Mouse (Mus musculus): ENCODE data around the gene Schip1.
A peak's percentile ranks its signal among the peaks of the same experiment; 100 is the strongest.

Gene Schip1

GRCm38 (mm10) chr3:68604467-68604866, 539.9 kb downstream of the Schip1 start:
- no peak for ATAC-seq (ENCODE audit: insufficient number of reproducible peaks, low FRiP score, low TSS enrichment)

GRCm38 (mm10) chr3:68604962-68605361, 540.4 kb downstream of the Schip1 start:
- peak; percentile 60; the same call in 1 of the 2 replicates for ATAC-seq (ENCODE audit: insufficient number of reproducible peaks, low FRiP score, low TSS enrichment)

GRCm38 (mm10) chr3:68605942-68606603, 541.5 kb downstream of the Schip1 start:
- ATAC-seq (ENCODE audit: insufficient number of reproducible peaks, low FRiP score, low TSS enrichment) = no peak

- no peak for ATAC-seq (ENCODE audit: insufficient number of reproducible peaks, low FRiP score, low TSS enrichment)
Measured at GRCm38 (mm10) chr3:68606730-68607129, 542.1 kb downstream of the Schip1 start.

GRCm38 (mm10) chr3:68607336-68607735, 542.7 kb downstream of the Schip1 start:
- ATAC-seq (ENCODE audit: insufficient number of reproducible peaks, low FRiP score, low TSS enrichment) = no peak

- peak; percentile 57 for ATAC-seq (ENCODE audit: insufficient number of reproducible peaks, low FRiP score, low TSS enrichment)
Measured at GRCm38 (mm10) chr3:68608848-68609497, 544.4 kb downstream of the Schip1 start.

GRCm38 (mm10) chr3:68610011-68610410, 545.4 kb downstream of the Schip1 start:
- ATAC-seq (ENCODE audit: insufficient number of reproducible peaks, low FRiP score, low TSS enrichment) = no peak

GRCm38 (mm10) chr3:68610598-68611261, 546.1 kb downstream of the Schip1 start:
- no peak for ATAC-seq (ENCODE audit: insufficient number of reproducible peaks, low FRiP score, low TSS enrichment)

- peak; percentile 41 for ATAC-seq (ENCODE audit: insufficient number of reproducible peaks, low FRiP score, low TSS enrichment)
Measured at GRCm38 (mm10) chr3:68615042-68615810, 550.6 kb downstream of the Schip1 start.

- no peak for ATAC-seq (ENCODE audit: insufficient number of reproducible peaks, low FRiP score, low TSS enrichment)
Measured at GRCm38 (mm10) chr3:68616363-68616762, 551.8 kb downstream of the Schip1 start.

- ATAC-seq (ENCODE audit: insufficient number of reproducible peaks, low FRiP score, low TSS enrichment) = no peak
Measured at GRCm38 (mm10) chr3:68617708-68618107, 553.1 kb downstream of the Schip1 start.

GRCm38 (mm10) chr3:68619097-68619496, 554.5 kb downstream of the Schip1 start:
- no peak for ATAC-seq (ENCODE audit: insufficient number of reproducible peaks, low FRiP score, low TSS enrichment)

- ATAC-seq (ENCODE audit: insufficient number of reproducible peaks, low FRiP score, low TSS enrichment) = no peak
Measured at GRCm38 (mm10) chr3:68621971-68622370, 557.4 kb downstream of the Schip1 start.

GRCm38 (mm10) chr3:68623036-68623435, 558.4 kb downstream of the Schip1 start:
- ATAC-seq (ENCODE audit: insufficient number of reproducible peaks, low FRiP score, low TSS enrichment) = no peak

GRCm38 (mm10) chr3:68624471-68624870, 559.9 kb downstream of the Schip1 start:
- no peak for ATAC-seq (ENCODE audit: insufficient number of reproducible peaks, low FRiP score, low TSS enrichment)

- no peak for ATAC-seq (ENCODE audit: insufficient number of reproducible peaks, low FRiP score, low TSS enrichment)
Measured at GRCm38 (mm10) chr3:68630261-68630660, 565.7 kb downstream of the Schip1 start.

GRCm38 (mm10) chr3:68630821-68631220, 566.2 kb downstream of the Schip1 start:
- no peak for ATAC-seq (ENCODE audit: insufficient number of reproducible peaks, low FRiP score, low TSS enrichment)

GRCm38 (mm10) chr3:68632714-68633113, 568.1 kb downstream of the Schip1 start:
- no peak for ATAC-seq (ENCODE audit: insufficient number of reproducible peaks, low FRiP score, low TSS enrichment)

GRCm38 (mm10) chr3:68633577-68633976, 569.0 kb downstream of the Schip1 start:
- ATAC-seq (ENCODE audit: insufficient number of reproducible peaks, low FRiP score, low TSS enrichment) = no peak

- ATAC-seq (ENCODE audit: insufficient number of reproducible peaks, low FRiP score, low TSS enrichment) = no peak
Measured at GRCm38 (mm10) chr3:68637960-68638359, 573.4 kb downstream of the Schip1 start.

GRCm38 (mm10) chr3:68638703-68639102, 574.1 kb downstream of the Schip1 start:
- ATAC-seq (ENCODE audit: insufficient number of reproducible peaks, low FRiP score, low TSS enrichment) = no peak
